Mouse (Mus musculus): ENCODE measurements around the gene Adipoq. TPM values are rescaled to one million over a fixed set of nuclear protein-coding genes. Genes with fewer than 3 reads are reported as not detected.

Gene Adipoq
- total RNA-seq, 4 experiments from 2014 or later, result 2.5 to 6.3 (median 3.5) TPM

DNA sequence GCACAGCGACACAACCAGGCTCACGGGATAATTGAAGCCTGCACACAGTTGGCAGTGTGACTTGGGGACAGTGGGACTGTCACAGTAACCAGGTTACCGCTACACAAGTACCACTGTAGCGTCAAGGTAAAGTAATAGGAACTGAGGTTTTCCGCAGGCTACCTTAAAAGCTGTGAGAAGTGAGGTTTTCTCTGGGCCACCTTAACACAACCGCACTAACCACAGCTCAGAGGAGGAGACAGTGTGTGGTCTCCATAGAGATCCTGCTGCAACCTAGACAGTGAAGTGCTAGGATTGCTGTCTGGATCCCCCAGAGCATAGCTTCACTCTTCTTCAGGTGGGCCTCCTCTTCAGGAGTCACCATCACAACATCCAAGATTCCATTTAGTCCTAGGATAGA is 50.5 kb downstream of the Adipoq start:
- DNase-seq (ENCODE audit: low spot score), result no peak

DNA sequence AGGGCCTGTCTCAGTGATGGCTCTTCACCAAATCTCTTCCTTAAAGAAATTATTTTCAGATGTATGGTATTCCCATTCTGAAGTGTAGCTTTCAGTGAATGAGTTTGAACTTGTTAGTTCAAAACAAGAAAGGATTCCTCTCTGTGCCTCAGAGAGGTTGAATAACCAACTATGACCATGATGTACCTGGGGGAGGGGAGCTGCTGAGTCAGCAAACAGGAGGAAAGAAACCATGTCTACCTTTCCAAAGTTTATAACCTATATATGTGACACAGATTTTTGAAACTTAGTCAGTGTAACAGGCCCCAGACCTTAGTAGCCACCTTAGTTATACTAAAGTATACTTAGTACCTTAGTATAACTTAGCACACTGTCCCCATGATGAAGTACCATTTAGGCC is 55.2 kb downstream of the Adipoq start:
- no peak for DNase-seq (ENCODE audit: low spot score)

Small RNA genes within 50 kb of the gene (microRNA-seq; reads per million reads assigned to microRNA genes)
- gene Gm49346, result not detected

Other genes starting within 250 kb of the Adipoq start
- gene Fetub, start 228.2 kb upstream of the Adipoq start, total RNA-seq (2022), result under 1 TPM in 3 of 4 experiments, not detected in 1; 0.16 to 0.28 (median 0.20) TPM
- not detected for gene Hrg, start 195.5 kb upstream of the Adipoq start, total RNA-seq (2022)
- gene Kng2, start 117.1 kb upstream of the Adipoq start, total RNA-seq (2022), result not detected
- gene Kng1, start 88.7 kb upstream of the Adipoq start, total RNA-seq (2022), result not detected
- gene Eif4a2, start 39.1 kb upstream of the Adipoq start, total RNA-seq (2022), result 100 to 1,000 TPM; 355 to 426 (median 380) TPM
- 10 to 100 TPM in 1 of 4 experiments, 1 to 10 TPM in 3; 6.7 to 11.0 (median 7.6) TPM for gene Rfc4, start 18.8 kb upstream of the Adipoq start, total RNA-seq (2022)
- 1 to 10 TPM; 7.6 to 9.9 (median 8.8) TPM for gene St6gal1, start 78.2 kb downstream of the Adipoq start, total RNA-seq (2022)